Mouse (Mus musculus) MEL (cell line): ENCODE data around the gene Inafm2.

Experiments used
- CTCF ChIP-seq, 3 experiments: IDR thresholded peaks in 2 of 3; conservative IDR thresholded peaks in 1 of 3; 2 replicates each; pipeline ENCODE4 v1.5.1; 2011 to 2012; ENCODE audit warnings: low read length in 3 of 3, low read depth in 2 of 3, mild to moderate bottlenecking in 2 of 3, improper control_type of control experiment in 1 of 3, inconsistent platforms in 1 of 3, mixed read lengths in 1 of 3, moderate library complexity in 1 of 3; ENCODE audit not compliant: control insufficient read depth in 1 of 3, insufficient read depth in 1 of 3, poor library complexity in 1 of 3, severe bottlenecking in 1 of 3
- E2F4 ChIP-seq: IDR thresholded peaks from 2 replicates; pipeline ENCODE4 v1.6.1; 2011; ENCODE audit warnings: low read depth, low read length, improper control_type of control experiment, borderline replicate concordance
- MYC ChIP-seq: IDR thresholded peaks from 2 replicates; pipeline ENCODE4 v1.6.1; 2011; ENCODE audit warnings: low read depth, mild to moderate bottlenecking, low read length, improper control_type of control experiment, moderate library complexity
- NELFE ChIP-seq: IDR thresholded peaks from 2 replicates; pipeline ENCODE4 v1.6.1; 2011; ENCODE audit warnings: low read depth, low read length, improper control_type of control experiment
- RAD21 ChIP-seq: IDR thresholded peaks from 2 replicates; pipeline ENCODE4 v1.6.1; 2011; ENCODE audit warnings: mild to moderate bottlenecking, low read depth, low read length, improper control_type of control experiment

DNA sequence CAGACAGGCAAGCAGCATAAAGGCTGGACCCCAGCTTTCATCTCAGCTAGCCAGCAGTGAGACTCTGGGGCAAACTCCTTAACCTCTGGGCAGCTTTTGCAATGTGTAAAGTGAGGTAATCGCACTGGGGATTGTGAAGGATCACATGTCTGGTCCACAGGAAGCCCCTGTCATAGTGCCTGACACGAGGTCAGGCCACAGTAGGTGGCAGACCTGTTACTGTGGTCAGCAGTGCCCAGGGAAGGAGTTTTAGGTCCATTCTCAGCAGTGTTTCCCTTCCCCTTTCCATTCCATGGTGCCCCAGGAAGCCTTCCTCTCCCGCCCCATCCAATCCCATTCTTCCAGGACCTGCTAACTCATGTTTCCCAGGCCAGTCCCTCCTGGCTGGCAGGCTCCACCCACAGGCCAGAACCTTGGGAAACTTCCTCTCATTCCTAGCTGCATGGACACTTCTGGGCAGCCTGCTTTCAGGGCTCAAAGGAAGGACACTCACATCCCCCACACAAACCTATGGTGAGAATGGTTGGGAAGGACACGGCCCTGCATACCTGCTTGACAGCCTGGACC, 35.8 kb upstream of the Inafm2 start:
- no peak for TF ChIP-seq CTCF (IDR thresholded peaks at IDR 0.05 in 2 of 3, conservative IDR thresholded peaks at IDR 0.05 in 1 of 3; ENCODE audit: control insufficient read depth in 1 of 3, insufficient read depth in 1 of 3, low read depth in 2 of 3, low read length in 3 of 3, poor library complexity in 1 of 3, severe bottlenecking in 1 of 3)
- no peak for TF ChIP-seq RAD21
- TF ChIP-seq E2F4, result no peak
- no peak for TF ChIP-seq NELFE
- TF ChIP-seq MYC, result no peak
